9 mouse cellular contexts compared by ENCODE assay signal in genomic region chr10:60279941-60280301, GRCm38 (mm10). TPM values are rescaled to one million over a fixed set of nuclear protein-coding genes. Genes with fewer than 3 reads are reported as not detected.
DNase-seq lines count a peak whose midpoint lies in the region; ATAC-seq lines count a peak whose summit lies in the region.
"Had no signal": no experiment of that assay in that cellular context is flagged by ENCODE, and none has a peak within 500 bp of the region (broad histone marks: within the 10 kb centered on the region; RNA-seq: fewer than 3 reads in every experiment).

No protein-coding gene starts in this region.

- no peaks in the 10 kb centered on the region for H3K36me3 ChIP-seq in intestine, embryonic 14.5 days (ENCODE audit: control insufficient read depth, insufficient read depth, low read length)
- no peaks in the 10 kb centered on the region for H3K36me3 ChIP-seq in limb, embryonic 15.5 days

- 87% methylated on average over 9 of the region's 9 CpGs for WGBS in intestine, embryonic 14.5 days
- WGBS in limb, embryonic 15.5 days, result 80% methylated on average over 9 of the region's 9 CpGs

- no peak overlapping the region for H3K4me3 ChIP-seq in intestine, embryonic 14.5 days (ENCODE audit: low read depth, low read length)
- peak overlapping the region; percentile 7 for H3K4me3 ChIP-seq in limb, embryonic 15.5 days

- H3K27me3 ChIP-seq in intestine, embryonic 14.5 days (replicated peaks; ENCODE audit: control insufficient read depth, insufficient read depth, low read length), result no peaks in the 10 kb centered on the region
- H3K27me3 ChIP-seq in limb, embryonic 15.5 days, result no peaks in the 10 kb centered on the region

- no peaks in the 10 kb centered on the region for H3K9me3 ChIP-seq in intestine, embryonic 14.5 days (ENCODE audit: control insufficient read depth, low read length)
- no peaks in the 10 kb centered on the region for H3K9me3 ChIP-seq in limb, embryonic 15.5 days
- H3K9me3 ChIP-seq: G1E had no signal

- peak overlapping the region; percentile 89; the same call in 1 of the 2 replicates for H3K4me2 ChIP-seq in intestine, embryonic 14.5 days (ENCODE audit: low read length)
- H3K4me2 ChIP-seq in limb, embryonic 15.5 days, result peak overlapping the region; percentile 85

- ATAC-seq in intestine, embryonic 14.5 days (replicated peaks; ENCODE audit: low FRiP score, low TSS enrichment, low read depth), result no peak
- no peak for ATAC-seq in limb, embryonic 15.5 days (ENCODE audit: insufficient number of reproducible peaks, low FRiP score, low TSS enrichment, low read depth)

- H3K9ac ChIP-seq in intestine, embryonic 14.5 days (ENCODE audit: low read length), result no peak overlapping the region
- H3K9ac ChIP-seq in limb, embryonic 15.5 days, result no peak overlapping the region

- peak; percentile 76 for DNase-seq in layer of hippocampus, adult 11-12 months (ENCODE audit: low spot score)
- no peak for DNase-seq in layer of hippocampus, adult 9-10 months (ENCODE audit: low spot score)
- peak; percentile 75 for DNase-seq in adrenal gland, postnatal 14 days
- peak; percentile 76 to 87 for DNase-seq in frontal cortex, adult 2 months (ENCODE audit: extremely low spot score in 1 of 2, low spot score in 1 of 2)
- no peak for DNase-seq in intestine, embryonic 14.5 days (ENCODE audit: low spot score)
- peak; percentile 82 to 86 for DNase-seq in right cerebral cortex, adult 2 months (ENCODE audit: low spot score in 2 of 2)
- DNase-seq in urinary bladder, adult 2 months (ENCODE audit: low spot score), result no peak

- no peak overlapping the region for H3K27ac ChIP-seq in intestine, embryonic 14.5 days (ENCODE audit: low read depth)
- peak overlapping the region; percentile 50 for H3K27ac ChIP-seq in limb, embryonic 15.5 days

- H3K4me1 ChIP-seq in intestine, embryonic 14.5 days (replicated peaks; ENCODE audit: control insufficient read depth, insufficient read depth, low read length), result peaks cover 41% of the 10 kb centered on the region
- H3K4me1 ChIP-seq in limb, embryonic 15.5 days, result peaks cover 57% of the 10 kb centered on the region

RNA-seq across cellular contexts. Expression of gene Psap, which starts 2.5 kb away (rescaled TPM):
- total RNA-seq in adrenal gland, postnatal 14 days (2021), result 876 and 969 TPM in 2 replicates
- polyA plus RNA-seq in frontal cortex, adult 2 months (2012; rRNA removed), result 1,752 and 1,773 TPM in 2 replicates
- 104 and 124 TPM in 2 replicates for polyA plus RNA-seq in intestine, embryonic 14.5 days (2014; fragmentation: Nextera tagmentation; extraction: Ambion mirVana)
- 177 and 226 TPM in 2 replicates for polyA plus RNA-seq in limb, embryonic 15.5 days (2015; fragmentation: Nextera tagmentation; extraction: Ambion mirVana)
- 1,531 and 1,599 TPM in 2 replicates for polyA plus RNA-seq in urinary bladder, adult 2 months (2012; rRNA removed)

Comparison
In these comparisons a context has a peak if more than half of its experiments do, and no peak if none do; other contexts are left out.
1. DNase-seq: peak in layer of hippocampus, adult 11-12 months (single experiment), adrenal gland, postnatal 14 days (single experiment), frontal cortex, adult 2 months (2 of 2) and right cerebral cortex, adult 2 months (2 of 2); none in layer of hippocampus, adult 9-10 months (single experiment), intestine, embryonic 14.5 days (single experiment) and urinary bladder, adult 2 months (single experiment).